Mouse (Mus musculus) myocyte (in vitro differentiated cells): ENCODE data around the gene Spg21. TPM values are rescaled to one million over a fixed set of nuclear protein-coding genes. Genes with fewer than 3 reads are reported as not detected.

Experiments
- H3K27me3 ChIP-seq: one replicate; pipeline ENCODE4 v1.6.1; 2011; ENCODE audit not compliant: control insufficient read depth, insufficient read depth, insufficient read length
- H3K36me3 ChIP-seq: one replicate; pipeline ENCODE4 v1.6.1; 2011; ENCODE audit not compliant: control insufficient read depth, insufficient read depth
- H3K4me2 ChIP-seq: one replicate; pipeline ENCODE4 v1.6.1; 2011; ENCODE audit warnings: low read depth, control low read depth
- H3K4me3 ChIP-seq: one replicate; pipeline ENCODE4 v1.5.1; 2011; ENCODE audit warnings: mild to moderate bottlenecking, control low read depth, moderate library complexity
- H3K79me2 ChIP-seq: one replicate; pipeline ENCODE4 v1.6.1; 2011; ENCODE audit not compliant: control insufficient read depth, insufficient read depth
- H3ac ChIP-seq: one replicate; pipeline ENCODE4 v1.6.1; 2011; ENCODE audit not compliant: control insufficient read depth, insufficient read length
- CEBPB ChIP-seq: IDR thresholded peaks from 2 replicates; pipeline ENCODE4 v1.6.1; 2011; ENCODE audit warnings: mild to moderate bottlenecking, moderate library complexity; ENCODE audit not compliant: poor library complexity, insufficient read depth, severe bottlenecking
- E2F4 ChIP-seq: IDR thresholded peaks from one replicate; pipeline ENCODE4 v1.6.1; 2011; ENCODE audit warnings: mild to moderate bottlenecking, control low read depth, moderate library complexity; ENCODE audit not compliant: insufficient read depth
- MAX ChIP-seq: IDR thresholded peaks from one replicate; pipeline ENCODE4 v1.6.1; 2011; ENCODE audit warnings: low read depth, mild to moderate bottlenecking, control low read depth
- MYOD1 ChIP-seq, 3 experiments: IDR thresholded peaks; one replicate each; pipeline ENCODE4 v1.6.1; 2011; ENCODE audit warnings: control low read depth in 2 of 3, low read depth in 2 of 3, mild to moderate bottlenecking in 2 of 3, moderate library complexity in 1 of 3; ENCODE audit not compliant: insufficient read length in 2 of 3, control insufficient read depth in 1 of 3
- MYOG ChIP-seq, 3 experiments: IDR thresholded peaks; one replicate each; pipeline ENCODE4 v1.6.1; 2011; ENCODE audit warnings: control low read depth in 2 of 3, low read depth in 2 of 3, mild to moderate bottlenecking in 2 of 3; ENCODE audit not compliant: insufficient read length in 2 of 3, control insufficient read depth in 1 of 3, insufficient read depth in 1 of 3
- POLR2A ChIP-seq: IDR thresholded peaks from one replicate; pipeline ENCODE4 v1.6.1; 2011; ENCODE audit warnings: low read depth, mild to moderate bottlenecking, control low read depth, moderate library complexity; ENCODE audit not compliant: insufficient read length
- POLR2AphosphoS2 ChIP-seq: IDR thresholded peaks from one replicate; pipeline ENCODE4 v1.6.1; 2011; ENCODE audit warnings: low read depth, control low read depth; ENCODE audit not compliant: insufficient read length
- REST ChIP-seq: IDR thresholded peaks from one replicate; pipeline ENCODE4 v1.6.1; 2011; ENCODE audit warnings: mild to moderate bottlenecking, control low read depth, moderate library complexity; ENCODE audit not compliant: insufficient read depth, insufficient read length
- SRF ChIP-seq: IDR thresholded peaks from one replicate; pipeline ENCODE4 v1.6.1; 2011; ENCODE audit warnings: low read depth; ENCODE audit not compliant: control insufficient read depth, insufficient read length
- TCF12 ChIP-seq: IDR thresholded peaks from one replicate; pipeline ENCODE4 v1.6.1; 2011; ENCODE audit warnings: mild to moderate bottlenecking, control low read depth; ENCODE audit not compliant: poor library complexity, insufficient read depth, severe bottlenecking
- TCF3 ChIP-seq: IDR thresholded peaks from one replicate; pipeline ENCODE4 v1.6.1; 2011; ENCODE audit warnings: low read depth, control low read depth; ENCODE audit not compliant: insufficient read length
- USF1 ChIP-seq: IDR thresholded peaks from one replicate; pipeline ENCODE4 v1.6.1; 2011; ENCODE audit warnings: low read depth, mild to moderate bottlenecking, control low read depth, moderate library complexity
- polyA plus RNA-seq: library from polyadenylated mRNA; unstranded; fragments of >200 nt; fragmentation: generic; extraction: Trizol; gene quantifications from one replicate; pipeline ENCODE4 v1.2.1, GENCODE M21; 2012; ENCODE audit warnings: missing spikeins

The Spg21 gene
- polyA plus RNA-seq, 1 experiment: 101 TPM

DNA sequence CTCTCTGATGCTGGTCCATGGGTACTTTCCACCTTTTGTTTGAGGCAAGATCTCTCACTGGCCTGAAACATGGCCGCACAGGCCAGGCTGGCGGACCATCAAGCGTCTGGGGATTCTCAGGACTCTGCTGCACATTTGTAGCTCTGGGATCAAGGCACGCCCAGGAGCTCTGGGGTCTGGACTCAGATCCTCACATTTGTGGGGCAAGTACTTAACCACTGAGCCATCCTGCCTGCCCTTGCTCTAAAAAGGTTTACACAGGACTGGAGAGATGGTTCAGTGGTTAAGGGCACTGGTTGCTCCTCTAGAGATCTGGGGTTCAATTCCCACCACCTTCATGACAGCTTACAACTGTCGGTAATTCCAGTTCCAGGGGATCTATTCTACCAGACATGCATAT lies 29.8 kb upstream of the Spg21 start:
- H3ac ChIP-seq: no peak overlapping the region
- no peaks in the 10 kb centered on the region for H3K79me2 ChIP-seq
- no peak overlapping the region for H3K4me2 ChIP-seq
- H3K27me3 ChIP-seq: no peaks in the 10 kb centered on the region
- no peak overlapping the region for H3K4me3 ChIP-seq
- H3K36me3 ChIP-seq: no peaks in the 10 kb centered on the region
- no peak for TF ChIP-seq E2F4
- TF ChIP-seq CEBPB: no peak
- TF ChIP-seq TCF3: no peak
- TF ChIP-seq MYOD1 (IDR thresholded peaks at IDR 0.05; ENCODE audit: control insufficient read depth in 1 of 3, insufficient read length in 2 of 3, low read depth in 2 of 3): no peak
- TF ChIP-seq MAX: no peak
- no peak for TF ChIP-seq USF1
- no peak for TF ChIP-seq REST
- no peak for TF ChIP-seq MYOG (IDR thresholded peaks at IDR 0.05; ENCODE audit: control insufficient read depth in 1 of 3, insufficient read depth in 1 of 3, insufficient read length in 2 of 3, low read depth in 2 of 3)
- no peak for TF ChIP-seq POLR2A
- TF ChIP-seq POLR2AphosphoS2: no peak
- no peak for TF ChIP-seq SRF
- no peak for TF ChIP-seq TCF12

DNA sequence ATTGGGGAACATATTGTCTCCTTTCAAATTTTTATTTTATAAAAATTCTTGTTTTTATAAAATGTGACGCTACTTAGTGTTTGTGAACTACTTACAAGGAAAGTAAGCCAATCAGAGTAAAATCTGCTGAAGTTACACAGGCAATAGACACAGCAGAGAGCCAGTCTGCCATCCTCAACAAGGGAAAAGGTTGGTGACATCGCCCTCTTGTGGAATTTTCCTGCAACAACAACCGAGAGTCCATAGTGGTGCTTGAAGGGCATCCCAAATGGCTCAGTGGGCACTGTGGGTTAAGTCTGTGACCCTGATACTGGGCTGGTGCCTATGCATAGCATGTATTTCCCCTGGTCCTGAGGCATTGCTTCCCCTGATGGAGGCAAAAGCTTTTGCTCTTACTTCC lies 28.5 kb upstream of the Spg21 start:
- H3K79me2 ChIP-seq: no peaks in the 10 kb centered on the region
- no peak overlapping the region for H3K4me2 ChIP-seq
- H3K27me3 ChIP-seq: no peaks in the 10 kb centered on the region
- H3K36me3 ChIP-seq: no peaks in the 10 kb centered on the region
- H3K4me3 ChIP-seq: no peak overlapping the region
- no peak for TF ChIP-seq REST
- no peak for TF ChIP-seq TCF12
- no peak for TF ChIP-seq SRF
- no peak for TF ChIP-seq CEBPB
- TF ChIP-seq E2F4: no peak
- no peak for TF ChIP-seq MAX
- TF ChIP-seq MYOG (IDR thresholded peaks at IDR 0.05; ENCODE audit: control insufficient read depth in 1 of 3, insufficient read depth in 1 of 3, insufficient read length in 2 of 3, low read depth in 2 of 3): no peak
- no peak for TF ChIP-seq MYOD1 (IDR thresholded peaks at IDR 0.05; ENCODE audit: control insufficient read depth in 1 of 3, insufficient read length in 2 of 3, low read depth in 2 of 3)
- H3ac ChIP-seq: no peak overlapping the region

DNA sequence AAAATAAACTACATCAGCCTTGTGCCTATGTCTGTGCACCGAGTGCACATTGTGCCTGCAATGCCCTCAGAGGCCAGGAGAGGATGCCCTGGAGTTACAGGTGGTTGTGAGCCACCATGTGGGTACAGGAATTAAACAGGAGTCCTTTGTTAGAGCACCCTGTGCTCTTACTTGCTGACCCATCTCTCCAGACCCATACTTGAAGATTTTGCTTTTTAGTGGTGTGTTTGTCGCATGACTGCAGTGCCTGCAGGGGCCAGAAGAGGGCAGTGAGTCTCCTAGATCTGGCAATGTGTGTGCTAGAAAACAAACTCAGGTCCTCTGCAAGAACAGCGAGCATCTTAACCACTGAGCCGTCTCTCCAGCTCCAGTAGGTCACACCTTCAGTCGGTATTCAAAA lies 26.6 kb upstream of the Spg21 start:
- no peak for TF ChIP-seq SRF
- TF ChIP-seq MYOG (IDR thresholded peaks at IDR 0.05; ENCODE audit: control insufficient read depth in 1 of 3, insufficient read depth in 1 of 3, insufficient read length in 2 of 3, low read depth in 2 of 3): no peak
- TF ChIP-seq MAX: no peak
- no peak for TF ChIP-seq TCF3
- no peak for TF ChIP-seq POLR2A
- TF ChIP-seq USF1: no peak
- no peak for TF ChIP-seq CEBPB
- no peak for TF ChIP-seq E2F4
- TF ChIP-seq TCF12: no peak
- TF ChIP-seq POLR2AphosphoS2: no peak
- TF ChIP-seq REST: no peak
- no peak for TF ChIP-seq MYOD1 (IDR thresholded peaks at IDR 0.05; ENCODE audit: control insufficient read depth in 1 of 3, insufficient read length in 2 of 3, low read depth in 2 of 3)
- no peaks in the 10 kb centered on the region for H3K79me2 ChIP-seq
- H3ac ChIP-seq: no peak overlapping the region
- H3K36me3 ChIP-seq: no peaks in the 10 kb centered on the region
- H3K27me3 ChIP-seq: no peaks in the 10 kb centered on the region
- H3K4me2 ChIP-seq: no peak overlapping the region
- H3K4me3 ChIP-seq: no peak overlapping the region

DNA sequence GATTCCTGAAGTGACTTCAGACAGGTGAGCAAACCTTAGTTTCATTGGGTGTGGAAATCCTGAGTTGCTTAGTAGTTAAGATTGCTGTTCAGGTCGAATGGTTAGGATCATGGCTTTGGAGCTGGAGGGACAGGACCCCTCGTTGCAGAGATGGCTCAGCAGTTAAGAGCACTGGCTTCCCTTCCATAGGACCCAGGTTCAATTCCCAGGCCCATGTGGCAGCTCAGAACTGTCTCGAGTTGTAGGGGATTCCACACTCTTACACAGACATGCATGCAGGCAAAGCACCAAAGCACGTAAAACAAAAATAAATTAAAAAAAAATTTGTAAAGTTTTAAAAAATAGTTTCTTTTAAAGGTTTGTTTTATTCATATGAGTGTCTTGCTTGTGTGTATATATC lies 25.5 kb upstream of the Spg21 start:
- Histone ChIP-seq H3K4me2 (no peak overlapping the region), H3ac (no peak overlapping the region), H3K36me3 (no peaks in the 10 kb centered on the region), H3K27me3 (no peaks in the 10 kb centered on the region), H3K79me2 (no peaks in the 10 kb centered on the region), H3K4me3 (peak overlapping the region; percentile 36)
- TF ChIP-seq MYOG (IDR thresholded peaks at IDR 0.05; ENCODE audit: control insufficient read depth in 1 of 3, insufficient read depth in 1 of 3, insufficient read length in 2 of 3, low read depth in 2 of 3): no peak
- TF ChIP-seq SRF: no peak
- TF ChIP-seq CEBPB: no peak
- TF ChIP-seq REST: no peak
- TF ChIP-seq TCF3: no peak
- no peak for TF ChIP-seq USF1

DNA sequence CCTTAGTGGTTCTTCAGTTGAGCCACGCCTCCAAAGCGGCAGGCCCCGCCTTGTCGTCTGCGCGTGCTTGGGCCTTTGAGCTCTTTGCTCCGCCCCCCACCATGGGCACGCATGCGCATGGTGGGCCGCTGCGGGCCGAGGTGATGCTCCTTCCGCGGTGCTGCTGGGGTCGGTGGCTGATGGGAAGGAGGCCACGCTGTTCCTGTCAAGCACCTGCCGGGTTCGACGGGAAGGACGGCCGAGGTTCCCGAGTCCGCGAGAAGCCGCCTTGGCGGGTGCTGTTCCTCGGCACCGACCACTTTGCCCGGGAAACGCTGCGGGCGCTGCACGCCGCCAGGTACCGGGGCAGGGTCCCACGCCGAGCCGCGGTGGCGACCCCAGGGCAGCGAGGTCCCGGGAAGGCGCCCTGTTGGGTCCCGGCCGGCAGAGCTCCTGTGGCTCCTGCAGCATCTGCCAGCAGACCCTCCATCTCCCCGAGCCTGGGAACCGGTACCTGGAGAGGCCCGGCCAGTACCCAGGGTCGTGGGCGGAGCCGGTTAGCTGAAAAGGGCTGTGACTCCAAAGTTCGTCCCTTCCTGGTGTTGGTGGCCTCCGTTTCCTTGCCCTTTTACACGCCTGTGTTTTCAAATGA lies 25.0 kb upstream of the Spg21 start, which contains the start of gene Mtfmt:
Gene Mtfmt, plus strand, starts transcription at position 112 of the 631 bp plus-strand sequence.
- H3K36me3 ChIP-seq: no peaks in the 10 kb centered on the region
- peak within 1 kb of the TSS; percentile 1 for H3ac ChIP-seq
- peak; percentile 92 for TF ChIP-seq POLR2AphosphoS2
- no peak for TF ChIP-seq SRF
- TF ChIP-seq CEBPB: no peak
- peak; percentile 98 for TF ChIP-seq POLR2A
- H3K4me2 ChIP-seq: peak within 1 kb of the TSS; percentile 88
- H3K79me2 ChIP-seq: no peaks in the 10 kb centered on the region
- peak within 1 kb of the TSS; percentile 36 for H3K4me3 ChIP-seq
- no peaks in the 10 kb centered on the region for H3K27me3 ChIP-seq
